Mouse (Mus musculus) lung, adult 10 weeks (tissue): ENCODE results near the gene Otor. TPM values are rescaled to one million over a fixed set of nuclear protein-coding genes. Genes with fewer than 3 reads are reported as not detected.

Experiments used
- polyA plus RNA-seq: library from polyadenylated mRNA; stranded (reverse); fragments of 350-450 nt; fragmentation: Illumina TruSeq; extraction: RNeasy Lipid Tissue Mini Kit (QIAGEN cat#74804); gene quantifications from one replicate; pipeline ENCODE4 v1.2.3, GENCODE M21; 2014; ENCODE audit warnings: low read depth, low replicate concordance; ENCODE audit not compliant: insufficient read depth

The Otor gene
- not detected for polyA plus RNA-seq

DNA sequence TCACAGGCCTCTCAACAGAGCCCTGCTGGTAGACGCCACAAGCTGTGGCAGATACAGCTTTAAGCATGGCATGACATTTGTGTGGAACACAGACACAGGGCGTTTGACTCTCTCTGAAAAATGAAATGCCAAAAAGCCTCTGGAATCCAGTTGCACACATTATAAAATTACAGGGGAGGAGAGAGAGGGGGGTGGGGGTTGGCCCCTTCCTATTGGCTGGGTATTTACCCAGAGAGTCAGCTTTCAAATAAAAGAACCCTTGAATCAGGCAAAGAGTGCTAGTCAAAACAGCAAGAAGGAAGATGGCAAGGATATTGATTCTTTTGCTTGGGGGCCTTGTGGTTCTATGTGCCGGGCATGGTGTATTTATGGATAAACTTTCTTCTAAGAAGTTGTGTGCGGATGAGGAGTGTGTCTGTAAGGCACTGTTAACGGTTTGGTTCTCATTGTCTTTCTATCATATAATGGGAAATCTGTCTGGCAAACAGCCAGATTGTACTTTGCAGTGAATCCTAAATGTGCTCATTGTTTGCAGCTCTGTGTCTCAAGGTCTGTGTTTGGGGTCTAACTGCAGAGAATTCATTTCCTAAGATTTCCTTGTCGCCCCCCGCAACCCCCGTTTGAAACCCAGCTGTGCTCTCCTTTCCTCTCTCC, at the start of gene Otor:
Gene Otor, plus strand, starts transcription at position 276 of the 654 bp plus-strand sequence.

DNA sequence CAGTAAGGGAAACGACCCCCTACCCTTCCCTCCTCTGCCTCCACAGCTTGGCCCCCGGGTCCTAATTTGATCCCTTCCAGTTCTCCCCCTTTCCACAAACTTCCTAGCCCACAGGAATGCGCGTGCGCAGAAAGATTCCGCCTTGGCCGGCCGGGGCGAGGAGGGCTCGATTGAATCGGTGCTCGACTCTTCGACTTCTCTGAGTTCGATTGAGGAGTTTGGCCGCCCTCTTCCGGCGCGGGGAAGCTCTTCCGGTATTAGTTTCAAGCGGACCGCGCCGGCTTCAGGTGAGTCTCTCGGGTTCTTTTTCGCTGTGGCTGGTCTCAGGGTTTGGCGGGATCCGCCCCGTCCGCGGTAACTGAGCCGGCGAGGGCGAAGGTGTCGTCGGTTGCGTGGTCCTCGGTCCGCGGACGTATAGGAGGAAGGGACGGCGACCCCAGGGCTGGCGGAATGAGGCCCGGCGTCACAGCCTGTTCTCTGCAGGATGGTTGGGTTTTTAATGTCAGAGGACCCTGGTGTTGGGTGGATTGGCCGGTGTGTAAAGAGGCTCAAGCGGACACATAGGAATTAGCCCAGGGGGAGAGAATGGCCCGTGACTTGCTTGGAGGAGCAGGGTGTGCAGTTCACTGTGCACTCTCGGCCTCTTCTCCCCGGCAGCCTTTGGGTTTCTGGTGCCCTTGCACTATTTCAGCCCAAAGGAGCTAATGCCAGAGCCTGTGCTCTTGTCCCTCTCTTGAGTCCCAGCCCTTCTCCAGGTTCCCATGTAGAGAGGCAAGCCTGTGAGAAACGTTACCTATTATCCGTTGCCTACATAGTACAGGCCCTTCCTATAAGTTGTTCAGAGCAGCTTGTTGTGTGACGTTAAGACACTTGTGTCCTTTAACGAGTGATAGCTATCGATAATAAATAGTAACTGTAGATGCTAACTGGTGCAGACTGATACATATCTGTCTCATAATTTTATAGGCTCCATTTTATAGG, 15.2 kb upstream of the Otor start, which contains the start of gene Snrpb2:
Gene Snrpb2, plus strand, starts transcription at position 228 of the 981 bp plus-strand sequence.

Other genes starting within 250 kb of the Otor start
- gene Kif16b, start 176.9 kb upstream of the Otor start, polyA plus RNA-seq: 9.3 TPM
- gene Snrpb2, start 15.4 kb upstream of the Otor start, polyA plus RNA-seq: 37.8 TPM